Mouse (Mus musculus) 3T3-L1 (cell line): ENCODE data around the gene Gm16434.
"Not testable (repeated sequence)": the region's sequence is repeated elsewhere in the genome, so short reads cannot be mapped to it uniquely, and the experiment has no call there.

Experiments
- DNase-seq: peaks from one replicate; pipeline ENCODE4 v3.0.0-alpha.2; 2015; ENCODE audit warnings: low read depth, low spot score

Gm16434 gene

GRCm38 (mm10) chr14:7194440-7194839 is at the start of gene Gm16434:
Gene Gm16434, minus strand, starts transcription at chr14:7194540.
- not testable (repeated sequence) for DNase-seq

- not testable (repeated sequence) for DNase-seq
Measured at GRCm38 (mm10) chr14:7243498-7243897, 49.2 kb upstream of the Gm16434 start.

- DNase-seq = not testable (repeated sequence)
Measured at GRCm38 (mm10) chr14:7200070-7200469, 5.7 kb upstream of the Gm16434 start.

- not testable (repeated sequence) for DNase-seq
Measured at GRCm38 (mm10) chr14:7174483-7174971, 19.8 kb downstream of the Gm16434 start, which contains the start of gene Gm3512. Gene Gm3512, minus strand, starts transcription at chr14:7174533.
